Mouse (Mus musculus): ENCODE measurements around the gene Prnp.

The Prnp gene

GRCm38 (mm10) chr2:131976663-131977062 lies 66.9 kb downstream of the Prnp start:
- TF ChIP-seq POU5F1 (IDR thresholded peaks at IDR 0.05; ENCODE audit: borderline replicate concordance, low read length) (no peak), NANOG (IDR thresholded peaks at IDR 0.05; ENCODE audit: borderline replicate concordance, low read length) (no peak), CTCF (conservative IDR thresholded peaks at IDR 0.05; ENCODE audit: low read length) (no peak)
- Histone ChIP-seq H3K27me3 (ENCODE audit: insufficient read depth, low read length) (no peaks in the 10 kb centered on the region), H3K4me3 (replicated peaks; ENCODE audit: low read length) (no peak overlapping the region), H3K9me3 (ENCODE audit: low read length) (peaks cover 13% of the 10 kb centered on the region), H3K36me3 (ENCODE audit: insufficient read depth, low read length) (no peaks in the 10 kb centered on the region), H3K4me1 (replicated peaks; ENCODE audit: low read depth, low read length) (no peaks in the 10 kb centered on the region)

GRCm38 (mm10) chr2:131980866-131981265 lies 71.1 kb downstream of the Prnp start:
- H3K36me3 ChIP-seq (ENCODE audit: insufficient read depth, low read length), result no peaks in the 10 kb centered on the region

GRCm38 (mm10) chr2:131982546-131983196 lies 72.9 kb downstream of the Prnp start:
- no peaks in the 10 kb centered on the region for H3K27me3 ChIP-seq (ENCODE audit: insufficient read depth, low read length)
- TF ChIP-seq CTCF (conservative IDR thresholded peaks at IDR 0.05; ENCODE audit: low read length), result peak; percentile 62
- TF ChIP-seq NANOG (IDR thresholded peaks at IDR 0.05; ENCODE audit: borderline replicate concordance, low read length), result no peak
- H3K36me3 ChIP-seq (ENCODE audit: insufficient read depth, low read length), result no peaks in the 10 kb centered on the region
- peaks cover 2% of the 10 kb centered on the region for H3K9me3 ChIP-seq (ENCODE audit: low read length)
- H3K4me3 ChIP-seq (replicated peaks; ENCODE audit: low read length), result no peak overlapping the region
- no peaks in the 10 kb centered on the region; the same call in 1 of the 2 replicates for H3K4me1 ChIP-seq (replicated peaks; ENCODE audit: low read depth, low read length)

More at GRCm38 (mm10) chr2:131980866-131981265, 71.1 kb downstream of the Prnp start:
- no peaks in the 10 kb centered on the region for H3K27me3 ChIP-seq (ENCODE audit: insufficient read depth, low read length)
- TF ChIP-seq CTCF (conservative IDR thresholded peaks at IDR 0.05; ENCODE audit: low read length), result no peak
- TF ChIP-seq POU5F1 (IDR thresholded peaks at IDR 0.05; ENCODE audit: borderline replicate concordance, low read length), result no peak
- TF ChIP-seq NANOG (IDR thresholded peaks at IDR 0.05; ENCODE audit: borderline replicate concordance, low read length), result no peak
- H3K9me3 ChIP-seq (ENCODE audit: low read length), result peaks cover 13% of the 10 kb centered on the region
- no peak overlapping the region for H3K4me3 ChIP-seq (replicated peaks; ENCODE audit: low read length)
- no peaks in the 10 kb centered on the region; the same call in 1 of the 2 replicates for H3K4me1 ChIP-seq (replicated peaks; ENCODE audit: low read depth, low read length)

- no peak for TF ChIP-seq POU5F1 (IDR thresholded peaks at IDR 0.05; ENCODE audit: borderline replicate concordance, low read length)
- peak; percentile 20 for TF ChIP-seq CTCF (conservative IDR thresholded peaks at IDR 0.05; ENCODE audit: low read length)
- TF ChIP-seq NANOG (IDR thresholded peaks at IDR 0.05; ENCODE audit: borderline replicate concordance, low read length), result no peak
- Histone ChIP-seq H3K9me3 (ENCODE audit: low read length) (no peaks in the 10 kb centered on the region), H3K4me1 (replicated peaks; ENCODE audit: low read depth, low read length) (peaks cover under 1% of the 10 kb centered on the region), H3K4me3 (replicated peaks; ENCODE audit: low read length) (no peak overlapping the region), H3K27me3 (ENCODE audit: insufficient read depth, low read length) (no peaks in the 10 kb centered on the region), H3K36me3 (ENCODE audit: insufficient read depth, low read length) (no peaks in the 10 kb centered on the region)
Measured at GRCm38 (mm10) chr2:131987950-131988349, 78.2 kb downstream of the Prnp start.
